Mouse (Mus musculus) spleen, adult 10 weeks (tissue): ENCODE measurements around the gene Ddr1. TPM values are rescaled to one million over a fixed set of nuclear protein-coding genes. Genes with fewer than 3 reads are reported as not detected.

ENCODE experiments used
- polyA plus RNA-seq: library from polyadenylated mRNA; stranded (reverse); fragments of 350-450 nt; fragmentation: Illumina TruSeq; extraction: RNeasy Lipid Tissue Mini Kit (QIAGEN cat#74804); gene quantifications from one replicate; pipeline ENCODE4 v1.2.3, GENCODE M21; 2015; ENCODE audit warnings: low replicate concordance; ENCODE audit not compliant: insufficient read depth

Gene Ddr1
- 5.6 TPM for polyA plus RNA-seq

DNA sequence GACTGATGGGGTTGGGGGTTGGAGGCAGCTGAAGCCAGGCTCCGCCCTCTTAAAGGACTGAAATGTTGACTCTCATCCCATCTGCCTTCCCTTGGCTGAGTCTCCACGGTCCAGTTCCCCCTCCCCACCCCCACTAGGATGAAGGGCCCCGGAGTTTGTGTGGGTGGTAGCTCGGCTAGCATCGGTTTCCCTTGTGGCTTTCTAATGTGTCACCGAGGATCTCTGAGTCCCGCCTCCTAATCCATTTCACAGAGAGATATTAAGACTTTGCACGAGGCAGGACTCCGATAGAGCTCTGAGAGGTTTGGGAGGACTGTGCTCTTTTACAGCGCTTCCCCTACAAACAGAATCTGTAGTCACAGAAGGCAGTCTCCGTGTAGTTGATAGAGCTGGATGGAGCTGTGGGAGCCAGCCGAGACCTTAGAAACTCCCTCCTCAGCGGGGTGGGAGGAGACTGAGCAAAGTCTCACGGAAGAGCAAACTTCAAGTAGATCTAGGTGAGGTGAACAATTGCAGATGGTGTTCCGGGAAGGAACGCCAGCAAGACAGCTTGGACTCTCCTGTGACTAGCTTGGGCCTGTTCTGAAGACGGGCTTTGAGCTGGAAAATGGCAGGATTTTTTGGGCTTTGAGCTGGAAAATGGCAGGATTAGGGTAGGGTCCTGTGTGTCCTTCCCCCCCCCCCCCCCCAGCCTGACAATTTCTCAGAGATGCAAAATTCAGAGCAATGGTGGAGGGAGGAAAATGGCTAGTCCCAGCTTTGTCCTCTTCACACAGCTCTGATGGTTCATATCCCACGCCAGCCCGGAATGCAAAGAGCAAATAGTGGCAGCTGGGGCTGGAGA lies at the start of gene Ddr1:
Gene Ddr1, minus strand, starts transcription at position 1 of the 844 bp plus-strand sequence.

DNA sequence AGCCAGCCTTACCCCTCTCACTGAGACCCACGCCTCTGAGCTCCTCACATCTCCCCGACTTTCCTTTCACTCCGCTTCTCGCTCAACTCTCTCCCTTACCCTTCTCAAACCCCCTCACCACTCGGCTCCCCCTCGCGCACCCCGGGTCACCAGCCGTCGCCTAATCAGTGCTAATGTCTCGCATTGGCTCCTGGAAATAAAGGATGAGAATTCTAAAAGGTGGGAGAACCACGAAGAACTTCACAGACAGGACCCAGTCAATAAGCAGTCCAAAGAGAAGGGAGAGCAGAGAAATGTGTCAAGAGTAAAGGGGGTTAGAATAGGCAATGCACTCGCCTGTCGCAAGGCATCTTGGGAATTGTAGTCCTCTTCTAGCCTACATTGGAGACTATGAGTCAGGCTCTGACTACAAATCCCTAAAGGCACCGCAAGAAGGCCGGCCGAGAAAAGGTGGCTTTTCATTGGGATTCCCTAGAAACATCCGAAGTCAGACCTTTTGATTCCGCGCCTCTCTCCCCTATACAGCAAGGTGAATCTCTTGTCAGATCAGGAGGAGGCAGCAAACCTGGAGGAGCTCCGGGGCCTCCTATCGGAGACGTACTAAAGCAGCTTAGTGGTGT lies 30.9 kb downstream of the Ddr1 start, which contains the start of gene Gtf2h4:
Gene Gtf2h4, minus strand, starts transcription at position 324 of the 620 bp plus-strand sequence.

GRCm38 (mm10) chr17:35667334-35668065 lies 36.9 kb downstream of the Ddr1 start, which contains the start of gene Vars2:
Gene Vars2 (minus strand): TSS chr17:35667592.

GRCm38 (mm10) chr17:35643609-35644236 lies 60.7 kb downstream of the Ddr1 start, which contains the start of gene Mucl3:
Gene Mucl3 (minus strand): TSS chr17:35643695.

Other genes starting within 250 kb of the Ddr1 start
- 14.7 TPM for gene H2-Q10, start 234.5 kb downstream of the Ddr1 start, polyA plus RNA-seq
- not detected for gene Pou5f1, start 198.6 kb downstream of the Ddr1 start, polyA plus RNA-seq
- gene Tcf19, start 187.8 kb downstream of the Ddr1 start, polyA plus RNA-seq = 11.4 TPM
- gene Cchcr1, start 187.5 kb downstream of the Ddr1 start, polyA plus RNA-seq = 4.5 TPM
- not detected for gene Psors1c2, start 171.4 kb downstream of the Ddr1 start, polyA plus RNA-seq
- gene Cdsn, start 152.5 kb downstream of the Ddr1 start, polyA plus RNA-seq = not detected
- gene 2300002M23Rik, start 137.2 kb downstream of the Ddr1 start, polyA plus RNA-seq = not detected
- not detected for gene Sfta2, start 103.1 kb downstream of the Ddr1 start, polyA plus RNA-seq
- gene Gm9573, start 78.0 kb downstream of the Ddr1 start, polyA plus RNA-seq = not detected
- not detected for gene Mucl3, start 60.9 kb downstream of the Ddr1 start, polyA plus RNA-seq
- 10.5 TPM for gene Vars2, start 37.0 kb downstream of the Ddr1 start, polyA plus RNA-seq
- 8.0 TPM for gene Gtf2h4, start 30.9 kb downstream of the Ddr1 start, polyA plus RNA-seq
- 3.4 TPM for gene Ier3, start 117.1 kb upstream of the Ddr1 start, polyA plus RNA-seq
- gene Flot1, start 118.6 kb upstream of the Ddr1 start, polyA plus RNA-seq = 27.5 TPM
- 222 TPM for gene Tubb5, start 133.7 kb upstream of the Ddr1 start, polyA plus RNA-seq
- 59.7 TPM for gene Mdc1, start 136.9 kb upstream of the Ddr1 start, polyA plus RNA-seq
- gene Nrm, start 156.7 kb upstream of the Ddr1 start, polyA plus RNA-seq = 43.1 TPM
- gene Ppp1r18, start 161.0 kb upstream of the Ddr1 start, polyA plus RNA-seq = 139 TPM
- 124 TPM for gene Dhx16, start 175.2 kb upstream of the Ddr1 start, polyA plus RNA-seq
- gene 2310061I04Rik, start 192.8 kb upstream of the Ddr1 start, polyA plus RNA-seq = 29.9 TPM
- gene Atat1, start 205.5 kb upstream of the Ddr1 start, polyA plus RNA-seq = 15.8 TPM
- gene Mrps18b, start 211.8 kb upstream of the Ddr1 start, polyA plus RNA-seq = 63.0 TPM
- gene Ppp1r10, start 211.8 kb upstream of the Ddr1 start, polyA plus RNA-seq = 32.2 TPM